Mouse (Mus musculus) cerebellum, adult 2 months (tissue): ENCODE measurements around the gene Rapgef2.

ENCODE experiments used
- CTCF ChIP-seq: fragments of 200-500 bp; IDR thresholded peaks from 2 replicates; pipeline ENCODE4 v1.5.1; 2011; ENCODE audit warnings: low read depth, mild to moderate bottlenecking, control low read depth, low read length, moderate library complexity, borderline replicate concordance; ENCODE audit not compliant: insufficient read depth
- POLR2A ChIP-seq: fragments of 200-500 bp; IDR thresholded peaks from 2 replicates; pipeline ENCODE4 v1.6.1; 2011; ENCODE audit warnings: low read length, control low read depth, borderline replicate concordance; ENCODE audit not compliant: insufficient read depth

DNA sequence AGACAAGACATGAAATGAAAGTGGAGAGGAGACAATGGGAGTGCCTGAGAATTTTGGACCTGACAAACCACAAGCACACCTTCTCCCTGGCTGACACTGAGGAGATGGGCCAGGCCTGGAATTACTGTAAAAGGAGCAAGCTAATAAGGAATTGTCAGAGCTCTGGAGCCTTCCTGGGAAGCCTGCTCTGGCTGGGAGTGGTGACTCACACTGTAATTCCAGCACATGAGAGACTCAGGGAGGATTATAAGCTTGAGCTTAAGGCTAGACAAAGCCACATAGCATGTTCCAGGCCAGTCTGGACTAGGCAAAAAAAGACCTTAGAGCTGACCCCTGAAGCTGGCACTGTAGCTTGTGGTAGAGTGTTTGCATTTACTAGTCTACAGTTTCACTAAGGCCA lies 25.6 kb upstream of the Rapgef2 start:
- TF ChIP-seq CTCF (no peak), POLR2A (no peak)
